Mouse (Mus musculus) megakaryocyte, embryonic 14.5 days (primary cell): Measurements from ENCODE around the gene Tmem238.

Source experiments
- FLI1 ChIP-seq: IDR thresholded peaks from 2 replicates; pipeline ENCODE4 v1.6.1; 2012; ENCODE audit warnings: low read length, inconsistent platforms, mixed read lengths
- GATA1 ChIP-seq: IDR thresholded peaks from 3 replicates; pipeline ENCODE4 v1.6.1; 2012; ENCODE audit warnings: mixed read lengths, low read length, inconsistent platforms, borderline replicate concordance

- no peak for TF ChIP-seq GATA1
- no peak for TF ChIP-seq FLI1
Observed at GRCm38 (mm10) chr7:4739544-4740275, 49.7 kb downstream of the Tmem238 start, which contains the start of gene Kmt5c.
